Mouse (Mus musculus): Measurements from ENCODE around the gene Fry. TPM values are rescaled to one million over a fixed set of nuclear protein-coding genes. Genes with fewer than 3 reads are reported as not detected.
"Not testable (repeated sequence)": the region's sequence is repeated elsewhere in the genome, so short reads cannot be mapped to it uniquely, and the experiment has no call there.

Fry gene
- total RNA-seq, 2 experiments from 2014 or later = 196 to 210 TPM

DNA sequence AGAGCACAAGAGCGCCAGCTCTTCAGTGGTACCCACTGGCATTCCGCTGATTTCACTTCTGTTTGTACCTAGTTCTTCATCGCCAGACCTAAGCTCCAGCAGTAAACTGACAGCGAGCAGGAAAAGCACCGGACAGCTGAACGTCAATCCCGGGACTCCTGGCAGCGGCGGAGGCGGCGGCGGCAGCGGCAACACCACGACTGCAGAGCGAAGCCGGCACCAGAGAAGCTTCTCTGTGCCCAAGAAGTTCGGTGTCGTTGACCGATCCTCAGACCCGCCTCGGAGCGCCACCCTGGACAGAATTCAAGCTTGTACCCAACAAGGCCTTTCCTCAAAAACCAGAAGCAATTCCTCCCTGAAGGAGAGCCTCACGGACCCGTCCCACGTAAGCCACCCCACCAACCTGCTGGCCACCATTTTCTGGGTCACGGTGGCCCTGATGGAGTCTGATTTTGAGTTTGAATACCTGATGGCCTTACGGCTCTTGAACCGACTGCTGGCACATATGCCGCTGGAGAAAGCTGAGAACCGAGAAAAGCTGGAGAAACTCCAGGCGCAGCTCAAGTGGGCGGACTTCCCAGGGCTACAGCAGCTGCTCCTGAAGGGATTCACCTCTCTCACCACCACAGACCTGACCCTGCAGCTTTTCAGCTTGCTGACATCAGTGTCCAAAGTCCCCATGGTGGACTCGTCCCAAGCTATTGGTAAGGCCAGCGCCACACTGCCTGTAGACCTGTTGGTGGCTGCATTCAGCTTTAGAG lies 318.4 kb downstream of the Fry start:
- peak; percentile 34 to 67 for DNase-seq (ENCODE audit: low spot score in 2 of 2)

DNA sequence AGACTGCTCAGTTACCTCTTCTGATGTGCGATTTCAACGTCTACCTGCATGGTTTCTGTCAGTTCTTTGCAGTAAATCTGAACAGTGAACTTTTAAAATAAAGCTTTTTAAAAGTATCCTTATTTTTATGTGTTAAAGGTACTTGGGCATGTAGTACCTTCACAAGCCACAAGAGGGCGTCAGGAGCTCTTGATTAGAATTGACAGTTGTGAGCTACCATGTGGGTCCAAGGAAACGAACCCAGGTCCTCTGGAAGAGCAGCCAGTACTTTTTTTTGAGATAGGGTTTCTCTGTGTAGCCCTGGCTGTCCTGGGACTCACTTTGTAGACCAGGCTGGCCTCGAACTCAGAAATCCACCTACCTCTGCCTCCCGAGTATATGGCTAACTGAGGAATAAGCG lies 323.2 kb downstream of the Fry start:
- peak in 1 of 2 experiments; percentile 58 for DNase-seq (ENCODE audit: low spot score in 2 of 2)

DNA sequence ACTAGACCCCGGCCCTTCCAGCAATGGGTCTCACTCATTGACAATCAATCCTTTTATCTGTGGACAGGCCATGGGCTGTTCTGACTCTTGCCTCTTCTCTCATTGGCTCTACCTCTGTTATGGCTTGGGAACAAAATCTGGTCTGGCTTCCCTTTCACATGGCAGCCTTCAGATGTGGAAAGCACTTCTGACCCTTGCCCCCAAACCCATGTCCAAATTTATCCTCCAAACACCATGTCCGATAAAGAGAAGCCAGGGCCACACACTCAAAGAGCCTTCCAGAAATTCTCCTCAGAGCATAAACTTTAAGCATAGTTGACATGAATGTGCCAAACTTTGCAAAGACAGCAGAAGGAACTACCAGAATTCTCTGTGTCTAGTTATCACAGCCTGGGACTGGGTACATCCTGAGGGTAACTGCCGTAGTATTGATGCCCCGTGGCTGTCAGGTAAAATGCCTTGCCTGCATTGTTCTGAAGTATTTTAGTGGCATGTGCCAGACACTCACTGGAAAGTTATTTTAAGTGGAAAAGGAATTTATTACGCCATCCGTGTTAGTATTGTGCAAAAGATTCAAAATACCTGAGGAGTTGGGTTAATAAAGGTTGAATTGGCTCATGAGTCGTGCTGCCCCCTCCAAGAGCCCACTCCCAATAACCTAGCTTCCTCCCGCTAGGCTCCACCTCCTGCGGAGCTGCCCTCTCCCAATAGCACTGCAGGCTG lies 333.0 kb downstream of the Fry start:
- no peak for DNase-seq (ENCODE audit: low spot score in 2 of 2)

DNA sequence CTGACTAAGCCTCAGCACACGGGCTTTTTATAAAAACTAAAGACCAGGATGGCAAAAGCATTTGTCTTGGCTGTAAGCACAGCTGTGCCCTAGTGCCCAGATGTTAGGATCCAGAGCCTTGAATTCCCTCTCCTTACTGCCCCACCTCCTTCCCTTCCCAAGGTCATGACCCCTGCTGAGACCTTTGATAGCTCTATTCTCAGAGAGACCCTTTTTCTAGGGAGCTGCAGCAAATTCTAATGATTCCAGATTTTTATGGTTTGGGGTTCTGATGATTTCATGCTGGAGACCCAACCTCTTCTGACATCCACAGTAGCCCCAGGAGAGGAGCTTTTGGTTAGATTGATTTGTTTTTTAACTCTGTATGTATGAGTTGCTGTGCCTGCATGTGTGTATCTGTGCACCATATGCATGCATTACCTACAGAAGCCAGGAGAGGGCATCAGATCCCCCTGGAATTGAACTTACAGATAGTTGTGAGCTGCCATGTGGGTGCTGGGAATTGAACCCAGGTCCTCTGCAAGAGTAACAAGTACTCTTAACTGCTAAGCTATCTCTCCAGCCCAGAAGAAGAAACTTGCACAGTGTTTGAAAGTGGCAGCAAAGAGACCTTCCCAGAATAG lies 333.7 kb downstream of the Fry start:
- DNase-seq (ENCODE audit: low spot score in 2 of 2) = no peak

DNA sequence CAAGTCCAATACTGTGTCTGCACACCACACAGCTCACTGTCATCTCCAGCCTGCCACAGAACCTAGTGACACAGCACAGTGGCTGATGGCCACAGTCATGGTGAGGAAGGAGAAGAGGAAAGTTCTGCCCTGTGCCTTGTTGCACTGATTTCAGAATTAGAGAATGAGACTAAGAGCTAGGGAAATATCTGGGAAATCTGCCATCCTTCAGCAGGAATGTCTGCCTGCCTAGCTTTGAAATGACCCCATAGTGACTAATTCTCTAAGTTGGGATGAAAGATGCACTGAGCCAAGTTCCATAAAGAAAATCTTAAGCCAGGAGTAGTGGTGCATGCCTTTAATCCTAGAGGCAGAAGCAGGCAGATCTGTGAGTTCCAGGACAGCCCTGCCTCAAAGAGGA lies 334.2 kb downstream of the Fry start:
- DNase-seq (ENCODE audit: low spot score in 2 of 2) = no peak

DNA sequence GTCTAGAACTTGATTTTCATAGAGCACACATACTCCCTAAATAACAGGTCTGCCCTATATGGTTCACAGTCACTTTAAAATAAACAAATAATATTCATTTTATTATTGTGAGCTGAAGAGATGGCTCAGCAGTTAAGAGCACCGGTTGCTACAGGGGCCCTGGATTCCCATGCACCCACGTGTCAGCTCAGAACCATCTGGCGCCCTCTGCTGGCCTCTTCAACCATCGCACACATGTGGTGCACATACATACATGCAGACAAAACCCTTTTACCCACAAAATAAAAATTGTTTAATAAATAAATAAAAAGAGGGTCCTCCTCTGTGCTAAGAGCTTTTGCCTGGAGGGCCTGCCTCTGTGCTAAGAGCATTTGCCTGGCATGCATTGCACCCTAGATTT lies 335.0 kb downstream of the Fry start:
- no peak for DNase-seq (ENCODE audit: low spot score in 2 of 2)

DNA sequence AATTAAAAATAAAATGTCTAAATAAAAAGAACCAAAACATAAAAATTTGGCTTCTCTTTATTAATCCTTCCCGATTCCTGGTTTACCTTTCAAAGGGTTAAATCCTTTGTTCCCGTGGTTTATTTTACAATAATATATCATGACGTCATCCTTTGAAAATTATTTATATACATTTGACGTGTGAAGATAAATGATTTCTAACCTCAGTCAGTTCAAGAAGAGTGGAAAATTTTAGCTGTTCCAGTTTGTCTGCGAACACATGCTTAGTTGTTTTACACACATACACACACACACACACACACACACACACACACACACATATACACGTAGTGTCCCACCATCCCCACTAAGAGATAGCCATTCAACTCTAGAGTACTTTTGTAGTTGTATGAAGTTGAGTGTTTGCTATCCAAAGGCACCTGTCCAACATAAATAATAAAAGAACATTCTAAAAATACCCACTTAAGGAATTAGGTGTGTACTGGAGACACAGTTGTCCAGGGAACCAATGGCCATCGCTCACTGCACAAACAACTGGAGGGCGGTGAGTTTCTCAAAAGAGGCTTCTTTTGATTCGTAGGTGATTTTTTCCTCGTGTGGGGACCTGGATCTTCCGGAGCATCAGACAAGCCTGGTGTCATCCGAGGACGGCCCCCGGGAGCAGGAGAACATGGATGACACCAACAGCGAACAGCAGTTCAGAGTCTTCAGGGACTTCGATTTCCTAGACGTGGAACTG lies 338.9 kb downstream of the Fry start:
- DNase-seq (ENCODE audit: low spot score in 2 of 2) = no peak

DNA sequence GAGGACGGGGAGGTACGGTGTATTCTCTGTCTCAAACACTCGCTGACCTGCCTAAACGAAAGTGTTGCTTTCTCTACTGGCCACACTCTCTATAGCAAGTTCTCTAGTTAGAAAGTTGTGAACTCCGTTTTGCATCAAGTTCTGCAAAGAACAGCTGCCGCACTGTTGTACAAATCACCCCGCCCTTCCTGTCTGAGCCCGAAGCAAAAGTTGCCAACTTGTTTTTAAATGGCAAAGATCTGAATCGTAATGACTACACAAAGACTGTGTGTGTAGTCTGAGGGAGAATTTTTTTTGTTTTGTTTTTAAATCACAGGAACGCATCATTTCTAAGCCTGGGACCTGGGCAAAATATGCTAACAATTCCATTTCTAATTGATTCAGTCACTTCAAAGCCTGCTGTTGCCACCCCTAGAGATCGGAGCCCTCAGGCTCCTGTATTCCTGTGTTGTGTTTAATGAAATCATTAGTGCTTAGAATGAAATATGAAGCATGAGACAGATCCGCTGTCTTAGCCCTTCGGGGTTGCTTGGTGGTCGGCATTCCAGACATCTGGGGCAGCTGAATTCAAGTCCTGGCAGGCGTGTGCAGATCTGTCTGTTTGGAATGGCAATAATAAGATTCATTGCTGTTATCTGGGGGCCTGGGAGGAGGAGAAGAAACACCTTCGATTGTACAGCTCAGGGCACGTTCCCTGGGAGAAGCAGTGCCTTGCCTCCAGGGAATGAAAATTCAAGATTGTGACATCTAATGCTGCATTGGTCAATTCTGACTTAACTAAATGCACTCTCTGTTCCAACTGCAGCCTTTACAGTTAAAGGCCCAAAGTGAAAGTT lies 339.7 kb downstream of the Fry start:
- no peak for DNase-seq (ENCODE audit: low spot score in 2 of 2)

DNA sequence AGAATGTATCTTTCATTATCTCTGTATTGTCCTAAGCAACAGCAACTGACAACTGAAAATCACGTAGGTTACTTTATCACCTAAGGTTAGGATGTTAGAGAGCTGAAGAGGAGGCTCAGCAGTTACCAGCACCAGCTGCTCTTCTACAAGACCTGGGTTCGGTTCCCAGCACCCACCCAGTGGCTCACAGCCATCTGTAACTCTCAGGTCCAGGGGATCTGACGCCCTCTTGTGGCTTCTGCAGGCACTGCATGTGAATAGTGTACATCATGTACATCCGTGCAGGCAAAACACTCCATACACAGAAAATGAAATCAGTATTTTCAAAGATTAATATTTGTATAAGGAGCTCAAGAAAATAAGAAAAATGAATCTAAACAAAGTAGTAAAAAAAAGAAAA lies 341.4 kb downstream of the Fry start:
- no peak for DNase-seq (ENCODE audit: low spot score in 2 of 2)

DNA sequence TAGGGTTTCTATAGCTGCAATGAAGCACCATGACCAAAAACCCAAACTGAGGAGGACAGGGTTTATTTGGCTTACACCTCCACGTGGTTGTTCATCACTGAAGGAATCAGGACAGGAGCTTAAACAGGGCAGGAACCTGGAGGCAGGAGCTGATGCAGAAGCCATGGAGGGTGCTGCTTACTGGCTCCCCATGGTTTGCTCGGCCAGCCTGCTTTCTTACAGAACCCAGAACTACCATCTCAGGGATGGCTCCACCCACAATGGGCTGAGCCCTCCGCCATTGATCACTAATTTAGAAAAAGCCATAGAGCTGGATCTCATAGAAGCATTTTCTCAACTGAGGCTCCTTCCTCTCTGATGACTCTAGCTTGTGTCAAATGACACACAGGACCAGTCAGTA lies 346.3 kb downstream of the Fry start:
- DNase-seq (ENCODE audit: low spot score in 2 of 2) = no peak

DNA sequence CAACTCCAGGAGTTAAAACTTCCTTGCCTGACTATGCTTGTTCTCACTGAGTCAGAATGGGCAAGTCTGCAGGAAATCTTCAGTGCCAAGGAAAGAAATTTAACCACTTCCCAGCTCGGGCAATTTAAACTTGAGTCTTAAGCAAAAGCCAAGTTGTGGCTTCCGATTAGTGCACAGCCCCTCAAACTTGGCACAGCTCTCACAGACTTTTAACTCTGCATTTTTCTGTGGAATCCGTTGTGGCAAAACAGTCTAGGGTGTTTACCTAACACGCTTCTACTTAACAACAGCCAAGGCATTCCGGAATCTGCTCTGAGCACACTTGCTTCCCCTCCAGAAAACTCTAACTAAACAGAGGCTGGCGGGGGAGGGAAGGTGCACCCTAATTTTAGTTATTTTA lies 346.8 kb downstream of the Fry start:
- no peak for DNase-seq (ENCODE audit: low spot score in 2 of 2)

DNA sequence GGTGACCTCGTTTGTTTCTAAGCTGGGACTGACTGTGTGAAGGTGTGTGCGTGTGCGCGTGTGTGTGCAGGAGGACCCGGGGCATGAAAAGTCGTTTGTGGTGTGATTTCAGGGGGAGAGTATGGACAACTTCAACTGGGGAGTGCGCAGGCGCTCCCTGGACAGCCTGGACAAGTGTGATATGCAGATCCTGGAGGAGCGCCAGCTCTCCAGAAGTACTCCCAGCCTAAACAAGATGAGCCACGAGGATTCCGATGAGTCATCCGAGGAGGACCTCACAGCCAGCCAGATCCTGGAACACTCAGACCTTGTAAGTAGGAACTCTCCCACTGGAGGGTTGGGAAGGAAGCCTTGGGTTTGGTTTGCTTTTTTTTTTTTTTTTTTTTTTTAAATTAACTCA lies 347.7 kb downstream of the Fry start:
- DNase-seq (ENCODE audit: low spot score in 2 of 2) = peak; percentile 43 to 71

DNA sequence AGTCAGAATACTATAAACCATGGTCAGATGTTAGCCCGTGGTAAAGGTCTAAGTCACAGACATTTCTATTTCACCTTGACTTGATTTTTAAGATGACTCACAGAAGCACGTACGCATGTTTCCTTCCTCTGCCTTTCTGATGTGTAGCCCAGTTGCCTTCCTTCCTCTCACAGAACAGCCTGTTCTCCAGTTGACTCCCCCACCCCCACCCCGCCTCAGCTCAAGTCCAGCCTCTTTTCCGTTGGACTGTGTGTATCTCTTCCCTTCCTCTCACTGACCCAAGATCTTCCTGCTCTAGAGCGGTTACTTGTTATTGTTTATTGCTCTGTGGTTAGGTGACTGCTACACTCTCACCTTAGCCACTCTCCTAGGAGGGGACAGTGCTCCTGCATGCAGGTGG lies 350.0 kb downstream of the Fry start:
- no peak for DNase-seq (ENCODE audit: low spot score in 2 of 2)

DNA sequence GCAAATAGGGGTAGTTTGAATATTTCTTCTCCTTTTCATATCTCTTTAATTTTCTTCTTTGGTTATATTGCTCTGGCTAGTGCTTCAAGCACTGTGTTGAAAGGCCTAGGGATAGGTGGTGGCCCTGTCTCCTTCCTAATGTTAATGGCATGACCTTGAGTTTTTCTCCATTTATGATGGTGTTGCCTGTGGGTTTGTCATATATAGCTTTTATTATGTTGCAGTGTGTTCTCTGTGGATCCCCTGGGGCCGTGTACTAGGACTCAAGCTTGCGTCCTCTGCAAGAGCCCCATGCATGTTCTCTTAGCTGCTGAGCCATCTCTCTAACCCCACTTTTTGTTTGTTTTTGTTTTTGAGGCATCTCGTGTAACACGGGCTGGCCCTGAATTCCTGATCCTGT lies 358.9 kb downstream of the Fry start:
- DNase-seq (ENCODE audit: low spot score in 2 of 2) = no peak

DNA sequence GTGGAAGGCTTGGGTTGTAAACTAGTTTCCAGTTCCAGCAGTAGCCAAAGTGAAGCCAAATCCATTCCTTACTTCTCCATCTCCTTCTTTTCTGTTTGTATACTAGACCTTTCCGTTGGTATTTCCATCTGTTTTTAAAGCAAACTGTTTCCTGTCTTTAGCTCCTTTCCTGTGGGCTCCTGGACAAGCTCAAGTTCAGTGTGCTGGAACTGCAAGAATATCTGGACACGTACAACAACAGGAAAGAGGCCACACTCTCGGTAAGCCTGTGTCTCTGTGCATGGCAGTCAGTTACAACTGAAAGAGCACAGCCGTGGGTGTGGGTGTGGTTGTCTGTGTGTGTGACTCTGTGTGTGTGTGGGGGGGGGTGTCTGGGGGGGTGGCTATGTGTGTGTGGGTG lies 360.2 kb downstream of the Fry start:
- no peak for DNase-seq (ENCODE audit: low spot score in 2 of 2)

DNA sequence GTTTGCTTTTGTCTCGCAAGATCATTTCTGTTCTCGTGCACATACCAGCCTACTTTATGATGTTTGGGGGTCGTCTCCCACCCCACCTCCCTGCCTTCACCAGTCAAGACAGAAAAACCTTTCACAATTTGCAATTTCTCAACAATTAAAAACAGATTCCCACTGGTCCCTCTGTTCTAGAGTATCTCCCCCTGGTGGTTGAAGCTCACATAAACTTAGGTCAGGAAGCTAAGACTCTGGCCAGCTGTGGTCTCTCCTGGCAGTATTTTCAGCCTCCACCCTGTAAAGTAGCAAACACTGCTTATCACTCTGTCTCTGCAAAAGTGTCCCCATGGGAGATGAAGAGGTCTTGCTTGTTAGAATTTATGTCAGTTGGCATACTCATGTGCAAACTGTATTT lies 366.8 kb downstream of the Fry start:
- no peak for DNase-seq (ENCODE audit: low spot score in 2 of 2)

DNA sequence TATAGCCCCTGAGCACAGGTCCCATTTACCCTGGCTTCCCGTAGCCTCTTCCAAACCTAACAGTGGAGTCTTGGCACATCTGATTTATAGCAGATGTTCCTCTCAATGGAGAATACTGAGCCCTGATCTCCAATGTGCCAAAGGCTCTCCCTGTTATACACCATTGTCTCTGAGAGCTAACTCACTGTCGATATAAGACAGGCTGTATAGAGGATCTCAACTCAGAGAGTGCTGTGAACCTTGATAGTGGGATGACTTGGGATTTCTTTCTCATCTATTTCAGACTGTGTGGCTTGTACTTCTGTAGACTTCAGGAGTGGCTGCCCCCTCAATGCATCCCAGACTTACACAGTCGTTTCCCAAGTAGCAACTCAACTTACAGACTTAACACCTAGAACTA lies 371.8 kb downstream of the Fry start:
- no peak for DNase-seq (ENCODE audit: low spot score in 2 of 2)

DNA sequence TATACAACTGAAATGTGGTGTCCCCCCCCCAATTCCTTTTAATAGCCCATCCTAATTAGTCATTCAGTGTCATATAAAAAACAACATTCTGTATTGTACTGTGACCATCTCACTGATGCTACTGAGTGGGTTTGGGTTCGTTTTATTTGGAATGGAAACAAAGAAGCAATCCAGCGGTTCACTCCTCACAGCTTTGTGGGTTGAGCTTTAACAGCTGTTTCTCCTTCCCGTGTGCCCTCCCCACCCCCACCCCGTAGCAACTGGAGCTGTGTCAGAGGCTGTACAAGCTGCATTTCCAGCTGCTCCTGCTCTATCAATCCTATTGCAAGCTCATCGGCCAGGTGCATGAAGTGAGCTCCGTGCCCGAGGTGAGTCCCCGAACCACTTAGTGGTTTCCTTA lies 372.4 kb downstream of the Fry start:
- DNase-seq (ENCODE audit: low spot score in 2 of 2) = no peak

DNA sequence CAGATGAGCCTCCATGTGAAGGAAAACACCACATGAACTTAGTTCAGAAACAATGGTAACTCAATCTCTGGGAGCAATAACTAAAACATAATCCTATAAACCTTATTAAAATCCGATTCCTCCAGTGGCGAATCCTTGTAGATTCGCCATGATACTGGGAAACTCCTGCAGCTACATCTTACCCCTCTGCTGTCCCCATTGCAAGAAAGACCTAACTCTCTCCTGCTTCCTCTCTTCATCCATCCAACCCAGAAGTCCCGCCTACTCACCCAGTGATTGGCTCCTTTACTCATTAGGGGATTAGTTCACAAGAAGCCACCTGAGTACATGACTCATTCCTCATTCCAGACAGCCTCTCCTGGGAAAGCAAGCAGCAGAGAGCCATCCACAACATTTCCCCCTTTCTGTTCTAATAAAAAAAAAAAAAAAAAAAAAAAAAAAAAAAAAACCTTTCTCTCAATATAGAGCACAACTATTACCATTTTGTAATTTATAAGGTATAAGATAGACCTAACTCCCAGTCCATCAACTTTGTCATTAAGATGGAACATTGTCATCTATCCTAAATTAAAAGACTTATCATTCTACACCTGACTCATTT lies 373.2 kb downstream of the Fry start:
- DNase-seq (ENCODE audit: low spot score in 2 of 2) = not testable (repeated sequence)

DNA sequence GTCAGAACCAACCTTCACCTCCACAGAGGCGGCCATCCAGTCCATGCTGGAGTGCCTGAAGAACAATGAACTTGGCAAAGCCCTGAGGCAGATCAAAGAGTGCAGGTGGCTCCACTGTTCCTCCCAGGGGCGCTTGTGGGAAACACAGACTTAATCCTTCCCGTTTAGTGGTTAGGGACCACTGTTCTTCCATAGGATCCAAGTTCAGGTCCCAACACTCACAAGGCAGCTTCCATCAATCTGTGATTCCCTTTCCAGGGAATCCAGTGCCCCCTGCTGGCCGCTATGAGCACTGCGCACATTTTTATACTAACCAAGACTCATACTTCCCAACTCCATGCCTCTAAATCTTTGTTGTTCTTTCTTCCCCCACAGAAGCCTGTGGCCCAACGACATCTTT lies 377.3 kb downstream of the Fry start:
- DNase-seq (ENCODE audit: low spot score in 2 of 2) = no peak

Data from layer of hippocampus, adult 18-20 months (tissue).